Mouse (Mus musculus): Measurements from ENCODE around the gene Cdk5. TPM values are rescaled to one million over a fixed set of nuclear protein-coding genes. Genes with fewer than 3 reads are reported as not detected.
A peak's percentile ranks its signal among the peaks of the same experiment; 100 is the strongest.

Cdk5 gene
- polyA plus RNA-seq, 1 experiment from 2014 or later: 37.0 TPM

DNA sequence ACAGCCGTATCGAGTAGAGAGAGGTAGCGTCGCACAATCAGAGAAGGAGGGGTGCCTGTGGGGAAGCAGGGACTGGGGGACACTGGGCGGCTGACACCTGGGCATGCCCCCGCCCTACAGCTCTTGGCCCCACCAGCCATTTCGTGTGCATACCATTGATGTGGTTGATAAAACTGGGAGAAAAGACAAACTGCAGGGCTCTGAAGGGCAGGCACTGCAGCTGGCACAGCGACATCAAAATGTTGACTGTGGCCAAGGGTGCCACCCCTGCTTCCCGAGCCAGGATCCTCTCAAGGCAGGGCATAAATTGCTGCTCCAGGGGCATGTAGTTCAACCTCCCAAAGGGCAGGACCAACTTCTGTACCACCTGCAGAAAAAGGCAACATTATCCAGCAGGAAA lies 18.7 kb upstream of the Cdk5 start:
- H3K36me3 ChIP-seq (ENCODE audit: control insufficient read depth, insufficient read depth, low read length): peaks cover 22% of the 10 kb centered on the region
- no peak overlapping the region for H3K27ac ChIP-seq (ENCODE audit: low read length)
- no peaks in the 10 kb centered on the region for H3K27me3 ChIP-seq (replicated peaks; ENCODE audit: control insufficient read depth, insufficient read depth, low read length)
- peaks cover 17% of the 10 kb centered on the region for H3K4me1 ChIP-seq (ENCODE audit: control insufficient read depth, insufficient read depth, low read length)
- no peak for ATAC-seq
- WGBS: 85% methylated on average over 9 of the region's 9 CpGs
- H3K9me3 ChIP-seq (ENCODE audit: control insufficient read depth, low read length): no peaks in the 10 kb centered on the region
- no peak overlapping the region for H3K9ac ChIP-seq (ENCODE audit: low read depth, low read length)
- no peak overlapping the region for H3K4me3 ChIP-seq (ENCODE audit: low read length)
- no peak overlapping the region for H3K4me2 ChIP-seq (ENCODE audit: low read depth, low read length)

- peaks cover 22% of the 10 kb centered on the region for H3K36me3 ChIP-seq (ENCODE audit: control insufficient read depth, insufficient read depth, low read length)
- 90% methylated on average over 8 of the region's 8 CpGs for WGBS
Observed at GRCm38 (mm10) chr5:24441187-24441586, 17.9 kb upstream of the Cdk5 start.

GRCm38 (mm10) chr5:24433993-24434392 lies 10.7 kb upstream of the Cdk5 start:
- Histone ChIP-seq H3K9me3 (ENCODE audit: control insufficient read depth, low read length) (no peaks in the 10 kb centered on the region), H3K9ac (ENCODE audit: low read depth, low read length) (no peak overlapping the region), H3K4me2 (ENCODE audit: low read depth, low read length) (no peak overlapping the region), H3K36me3 (ENCODE audit: control insufficient read depth, insufficient read depth, low read length) (peaks cover 20% of the 10 kb centered on the region), H3K27ac (ENCODE audit: low read length) (no peak overlapping the region), H3K27me3 (replicated peaks; ENCODE audit: control insufficient read depth, insufficient read depth, low read length) (no peaks in the 10 kb centered on the region), H3K4me1 (ENCODE audit: control insufficient read depth, insufficient read depth, low read length) (no peaks in the 10 kb centered on the region), H3K4me3 (ENCODE audit: low read length) (no peak overlapping the region)
- no peak for ATAC-seq
- WGBS: 89% methylated on average over 8 of the region's 8 CpGs

More at GRCm38 (mm10) chr5:24441187-24441586, 17.9 kb upstream of the Cdk5 start:
- H3K9me3 ChIP-seq (ENCODE audit: control insufficient read depth, low read length): no peaks in the 10 kb centered on the region
- no peak overlapping the region for H3K27ac ChIP-seq (ENCODE audit: low read length)
- H3K4me2 ChIP-seq (ENCODE audit: low read depth, low read length): no peak overlapping the region
- peaks cover 17% of the 10 kb centered on the region for H3K4me1 ChIP-seq (ENCODE audit: control insufficient read depth, insufficient read depth, low read length)
- no peak overlapping the region for H3K9ac ChIP-seq (ENCODE audit: low read depth, low read length)
- no peaks in the 10 kb centered on the region for H3K27me3 ChIP-seq (replicated peaks; ENCODE audit: control insufficient read depth, insufficient read depth, low read length)
- no peak for ATAC-seq
- H3K4me3 ChIP-seq (ENCODE audit: low read length): no peak overlapping the region

DNA sequence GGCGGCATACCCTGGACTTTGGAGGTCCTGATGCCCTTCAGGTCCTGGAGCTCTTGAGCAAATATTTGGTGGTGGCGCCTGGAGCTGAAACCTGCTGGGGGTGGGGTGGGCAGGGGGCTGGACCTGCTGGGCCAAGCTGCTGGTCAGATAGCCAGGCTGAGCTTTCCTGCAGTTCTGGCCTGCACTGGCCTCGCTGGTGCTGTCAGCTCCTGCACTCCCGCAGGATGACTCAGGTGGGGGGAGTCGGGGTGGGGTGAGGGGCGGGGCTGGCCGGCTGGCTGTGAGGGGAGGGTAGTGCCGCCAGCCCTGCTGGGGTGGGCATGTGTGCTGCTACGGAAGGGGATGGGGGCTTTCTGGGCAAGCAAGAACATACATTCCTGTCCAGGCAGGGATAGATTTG lies 5.3 kb upstream of the Cdk5 start:
- no peak for ATAC-seq
- peak overlapping the region; percentile 54 for H3K4me2 ChIP-seq (ENCODE audit: low read depth, low read length)
- WGBS: 26% methylated on average over 7 of the region's 9 CpGs

DNA sequence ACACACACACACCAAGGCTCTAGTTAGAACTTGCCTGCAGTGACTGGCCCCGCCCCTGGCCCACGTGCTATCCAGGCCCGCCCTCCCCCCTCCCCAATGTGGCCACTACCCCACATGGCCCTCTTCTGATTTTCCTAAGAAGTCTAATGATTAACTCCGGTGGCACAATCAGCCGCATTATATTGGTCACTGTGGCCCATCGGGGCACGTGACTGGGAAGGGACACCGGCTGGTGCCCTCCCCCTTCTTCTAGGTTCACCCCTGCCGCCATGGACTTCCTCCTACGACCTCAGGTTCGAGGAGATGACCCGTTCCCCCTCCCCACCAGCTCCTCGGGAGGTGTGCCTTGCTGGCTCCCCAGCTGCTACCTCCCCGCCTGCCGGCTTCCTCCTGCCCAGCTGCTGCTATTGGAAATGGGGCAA lies 4.7 kb upstream of the Cdk5 start:
- Histone ChIP-seq H3K27ac (ENCODE audit: low read length) (peak overlapping the region; percentile 68), H3K4me1 (ENCODE audit: control insufficient read depth, insufficient read depth, low read length) (peaks cover 21% of the 10 kb centered on the region), H3K27me3 (replicated peaks; ENCODE audit: control insufficient read depth, insufficient read depth, low read length) (no peaks in the 10 kb centered on the region), H3K9me3 (ENCODE audit: control insufficient read depth, low read length) (no peaks in the 10 kb centered on the region), H3K4me2 (ENCODE audit: low read depth, low read length) (peak overlapping the region; percentile 86), H3K36me3 (ENCODE audit: control insufficient read depth, insufficient read depth, low read length) (peaks cover 9% of the 10 kb centered on the region; the same call in 1 of the 2 replicates), H3K4me3 (ENCODE audit: low read length) (peak overlapping the region; percentile 51), H3K9ac (ENCODE audit: low read depth, low read length) (peak overlapping the region; percentile 64)
- WGBS: 15% methylated on average over 15 of the region's 15 CpGs
- peak; percentile 44 for ATAC-seq

More for the DNA sequence above, 5.3 kb upstream of the Cdk5 start:
- peaks cover 10% of the 10 kb centered on the region; the same call in 1 of the 2 replicates for H3K36me3 ChIP-seq (ENCODE audit: control insufficient read depth, insufficient read depth, low read length)
- peak overlapping the region; percentile 51 for H3K4me3 ChIP-seq (ENCODE audit: low read length)
- no peaks in the 10 kb centered on the region for H3K9me3 ChIP-seq (ENCODE audit: control insufficient read depth, low read length)
- peak overlapping the region; percentile 68 for H3K27ac ChIP-seq (ENCODE audit: low read length)
- peaks cover 21% of the 10 kb centered on the region for H3K4me1 ChIP-seq (ENCODE audit: control insufficient read depth, insufficient read depth, low read length)
- no peaks in the 10 kb centered on the region for H3K27me3 ChIP-seq (replicated peaks; ENCODE audit: control insufficient read depth, insufficient read depth, low read length)
- peak overlapping the region; percentile 64 for H3K9ac ChIP-seq (ENCODE audit: low read depth, low read length)

DNA sequence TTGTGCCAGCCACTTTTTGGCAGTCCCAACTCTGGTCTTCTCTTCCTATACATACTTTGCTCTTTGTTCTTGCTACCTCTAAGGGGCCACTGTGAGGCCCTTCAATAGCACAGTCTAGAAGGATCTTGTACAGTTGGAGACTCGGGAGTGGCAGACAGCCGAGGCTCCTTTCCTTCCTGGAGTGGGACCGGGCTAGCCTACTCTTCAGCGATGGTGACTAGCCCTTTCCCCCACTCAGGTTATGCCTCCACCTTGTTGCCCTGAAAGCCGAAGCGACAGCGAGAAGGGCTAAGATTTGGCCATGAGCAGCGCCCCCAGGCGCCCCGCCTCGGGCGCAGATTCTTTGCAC lies 3.9 kb upstream of the Cdk5 start:
- Histone ChIP-seq H3K4me3 (ENCODE audit: low read length) (peak overlapping the region; percentile 76), H3K36me3 (ENCODE audit: control insufficient read depth, insufficient read depth, low read length) (peaks cover 6% of the 10 kb centered on the region; the same call in 1 of the 2 replicates), H3K4me1 (ENCODE audit: control insufficient read depth, insufficient read depth, low read length) (peaks cover 27% of the 10 kb centered on the region), H3K9ac (ENCODE audit: low read depth, low read length) (peak overlapping the region; percentile 81), H3K27ac (ENCODE audit: low read length) (peak overlapping the region; percentile 98), H3K27me3 (replicated peaks; ENCODE audit: control insufficient read depth, insufficient read depth, low read length) (no peaks in the 10 kb centered on the region), H3K9me3 (ENCODE audit: control insufficient read depth, low read length) (no peaks in the 10 kb centered on the region), H3K4me2 (ENCODE audit: low read depth, low read length) (peak overlapping the region; percentile 86)
- ATAC-seq: peak; percentile 11; the same call in 1 of the 2 replicates
- 25% methylated on average over 12 of the region's 12 CpGs for WGBS

DNA sequence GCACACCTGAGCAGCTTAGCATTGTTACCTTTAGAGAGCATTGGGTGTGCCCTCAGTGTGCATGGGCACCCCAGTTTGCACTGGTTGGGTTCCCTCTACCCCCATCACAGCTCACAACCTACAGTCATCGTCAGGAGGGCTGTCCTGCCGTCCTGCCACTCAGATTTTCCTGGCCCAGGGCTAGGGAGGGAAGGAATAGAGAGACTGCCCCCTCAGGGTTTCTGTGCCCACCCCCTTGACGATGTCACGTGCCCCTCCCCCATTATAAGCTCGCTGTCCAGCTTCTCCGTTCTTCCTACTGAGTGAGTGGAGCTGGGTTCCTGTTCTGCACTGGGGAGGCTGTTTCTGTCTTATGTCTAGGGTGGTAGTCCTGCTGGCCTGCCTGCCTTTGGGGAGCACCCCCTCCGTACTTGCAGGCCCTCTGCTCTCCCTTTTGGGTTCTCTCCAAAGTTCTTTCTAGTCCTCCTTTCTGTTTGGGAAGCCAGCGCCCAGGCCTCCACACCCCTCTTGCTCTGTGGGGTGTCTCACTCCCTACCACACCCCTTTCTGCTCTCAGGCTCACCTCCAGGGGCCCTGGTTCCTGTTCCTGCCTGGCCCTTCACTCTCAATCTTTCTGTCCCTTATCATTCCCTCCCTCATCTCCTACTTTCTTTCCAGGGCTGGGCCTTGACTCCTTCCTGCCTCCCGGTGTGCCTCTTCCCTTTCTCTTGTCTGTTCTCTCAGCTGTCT lies 3.4 kb upstream of the Cdk5 start:
- Histone ChIP-seq H3K27ac (ENCODE audit: low read length) (peak overlapping the region; percentile 98), H3K4me1 (ENCODE audit: control insufficient read depth, insufficient read depth, low read length) (peaks cover 27% of the 10 kb centered on the region), H3K4me2 (ENCODE audit: low read depth, low read length) (peak overlapping the region; percentile 86), H3K9me3 (ENCODE audit: control insufficient read depth, low read length) (no peaks in the 10 kb centered on the region), H3K4me3 (ENCODE audit: low read length) (peak overlapping the region; percentile 76), H3K36me3 (ENCODE audit: control insufficient read depth, insufficient read depth, low read length) (peaks cover 6% of the 10 kb centered on the region; the same call in 1 of the 2 replicates), H3K9ac (ENCODE audit: low read depth, low read length) (peak overlapping the region; percentile 81), H3K27me3 (replicated peaks; ENCODE audit: control insufficient read depth, insufficient read depth, low read length) (no peaks in the 10 kb centered on the region)
- 0 out of 2 replicates have a peak, but pooled peaks have one; percentile 9 for ATAC-seq
- 20% methylated on average over 9 of the region's 9 CpGs for WGBS

- ATAC-seq: no peak
- 2% methylated on average over 10 of the region's 10 CpGs for WGBS
- Histone ChIP-seq H3K36me3 (ENCODE audit: control insufficient read depth, insufficient read depth, low read length) (peaks cover 6% of the 10 kb centered on the region; the same call in 1 of the 2 replicates), H3K27ac (ENCODE audit: low read length) (peak overlapping the region; percentile 98), H3K9ac (ENCODE audit: low read depth, low read length) (peak overlapping the region; percentile 81), H3K4me1 (ENCODE audit: control insufficient read depth, insufficient read depth, low read length) (peaks cover 27% of the 10 kb centered on the region), H3K4me3 (ENCODE audit: low read length) (peak overlapping the region; percentile 76), H3K27me3 (replicated peaks; ENCODE audit: control insufficient read depth, insufficient read depth, low read length) (no peaks in the 10 kb centered on the region), H3K4me2 (ENCODE audit: low read depth, low read length) (peak overlapping the region; percentile 86), H3K9me3 (ENCODE audit: control insufficient read depth, low read length) (no peaks in the 10 kb centered on the region)
Observed at GRCm38 (mm10) chr5:24426037-24426432, 2.7 kb upstream of the Cdk5 start.

- Histone ChIP-seq H3K27ac (ENCODE audit: low read length) (peak overlapping the region; percentile 98), H3K9me3 (ENCODE audit: control insufficient read depth, low read length) (no peaks in the 10 kb centered on the region), H3K4me3 (ENCODE audit: low read length) (peak overlapping the region; percentile 76), H3K27me3 (replicated peaks; ENCODE audit: control insufficient read depth, insufficient read depth, low read length) (no peaks in the 10 kb centered on the region), H3K4me2 (ENCODE audit: low read depth, low read length) (peak overlapping the region; percentile 86), H3K9ac (ENCODE audit: low read depth, low read length) (peak overlapping the region; percentile 81), H3K4me1 (ENCODE audit: control insufficient read depth, insufficient read depth, low read length) (peaks cover 27% of the 10 kb centered on the region), H3K36me3 (ENCODE audit: control insufficient read depth, insufficient read depth, low read length) (peaks cover 6% of the 10 kb centered on the region; the same call in 1 of the 2 replicates)
- WGBS: under 1% methylated on average over 29 of the region's 30 CpGs
- 0 out of 2 replicates have a peak, but pooled peaks have one; percentile 1 for ATAC-seq
Observed at GRCm38 (mm10) chr5:24425421-24426036, 2.2 kb upstream of the Cdk5 start.

Measured in intestine, embryonic 16.5 days (tissue).